Mouse (Mus musculus): ENCODE measurements around the gene Iqsec1.

Iqsec1 gene

GRCm38 (mm10) chr6:90988648-90989317 is at the start of gene Iqsec1:
TSS of gene Iqsec1 (minus strand) at chr6:90988685.
- DNase-seq (ENCODE audit: low read depth, low spot score) = peak; percentile 99

- peak; percentile 48 for DNase-seq (ENCODE audit: low read depth, low spot score)
These were observed 39.8 kb upstream of the Iqsec1 start for GRCm38 (mm10) chr6:91028256-91028655.

- no peak for DNase-seq (ENCODE audit: low read depth, low spot score)
These were observed 32.3 kb upstream of the Iqsec1 start for GRCm38 (mm10) chr6:91020810-91021209.

- no peak for DNase-seq (ENCODE audit: low read depth, low spot score)
These were observed 28.2 kb upstream of the Iqsec1 start for GRCm38 (mm10) chr6:91016600-91017230.

GRCm38 (mm10) chr6:91014198-91014958 is 25.9 kb upstream of the Iqsec1 start:
- DNase-seq (ENCODE audit: low read depth, low spot score) = peak; percentile 87

- peak; percentile 35 for DNase-seq (ENCODE audit: low read depth, low spot score)
These were observed 24.0 kb upstream of the Iqsec1 start for GRCm38 (mm10) chr6:91012458-91012857.

GRCm38 (mm10) chr6:91011568-91011967 is 23.1 kb upstream of the Iqsec1 start:
- no peak for DNase-seq (ENCODE audit: low read depth, low spot score)

GRCm38 (mm10) chr6:91008284-91008830 is 19.9 kb upstream of the Iqsec1 start:
- DNase-seq (ENCODE audit: low read depth, low spot score) = no peak

- no peak for DNase-seq (ENCODE audit: low read depth, low spot score)
These were observed 18.7 kb upstream of the Iqsec1 start for GRCm38 (mm10) chr6:91007207-91007606.

- no peak for DNase-seq (ENCODE audit: low read depth, low spot score)
These were observed 15.7 kb upstream of the Iqsec1 start for GRCm38 (mm10) chr6:91004157-91004556.

GRCm38 (mm10) chr6:91003310-91003995 is 15.0 kb upstream of the Iqsec1 start:
- peak; percentile 45 for DNase-seq (ENCODE audit: low read depth, low spot score)

- DNase-seq (ENCODE audit: low read depth, low spot score) = no peak
These were observed 13.1 kb upstream of the Iqsec1 start for GRCm38 (mm10) chr6:91001566-91001965.

GRCm38 (mm10) chr6:91000819-91001525 is 12.5 kb upstream of the Iqsec1 start:
- peak; percentile 57 for DNase-seq (ENCODE audit: low read depth, low spot score)

GRCm38 (mm10) chr6:90999176-90999575 is 10.7 kb upstream of the Iqsec1 start:
- peak; percentile 60 for DNase-seq (ENCODE audit: low read depth, low spot score)

GRCm38 (mm10) chr6:90997025-90997424 is 8.5 kb upstream of the Iqsec1 start:
- no peak for DNase-seq (ENCODE audit: low read depth, low spot score)

GRCm38 (mm10) chr6:90996181-90996580 is 7.7 kb upstream of the Iqsec1 start:
- DNase-seq (ENCODE audit: low read depth, low spot score) = no peak

- no peak for DNase-seq (ENCODE audit: low read depth, low spot score)
These were observed 223 bp downstream of the Iqsec1 start for GRCm38 (mm10) chr6:90988299-90988625.

- DNase-seq (ENCODE audit: low read depth, low spot score) = peak; percentile 72
These were observed 755 bp downstream of the Iqsec1 start for GRCm38 (mm10) chr6:90987561-90988298.

- DNase-seq (ENCODE audit: low read depth, low spot score) = no peak
These were observed 4.4 kb downstream of the Iqsec1 start for GRCm38 (mm10) chr6:90984101-90984500.

- DNase-seq (ENCODE audit: low read depth, low spot score) = no peak
These were observed 14.2 kb downstream of the Iqsec1 start for GRCm38 (mm10) chr6:90974279-90974678.
